Mouse (Mus musculus) hindbrain, embryonic 14.5 days (tissue): Measurements from ENCODE around the gene Ndufs6. TPM values are rescaled to one million over a fixed set of nuclear protein-coding genes. Genes with fewer than 3 reads are reported as not detected.

ENCODE experiments used
- ATAC-seq: fragments of 200-750 bp; cut with Nextera tagmentation; 2 replicates; pipeline ENCODE4 v1.8.0; 2017; ENCODE audit warnings: moderate number of reproducible peaks, mild to moderate bottlenecking, moderate TSS enrichment, moderate library complexity; ENCODE audit not compliant: low FRiP score
- DNase-seq: peaks from one replicate; pipeline ENCODE4 v3.0.0-alpha.2; 2015; ENCODE audit warnings: low spot score
- H3K27ac ChIP-seq: fragments of 300-500 bp; sonication (generic); 2 replicates; pipeline ENCODE4 v1.5.1; 2014; ENCODE audit warnings: mild to moderate bottlenecking, moderate library complexity
- H3K27me3 ChIP-seq: fragments of 300-500 bp; sonication (generic); 2 replicates; pipeline ENCODE4 v1.6.1; 2014; ENCODE audit warnings: mild to moderate bottlenecking, low read length, mixed read lengths; ENCODE audit not compliant: control insufficient read depth, insufficient read depth
- H3K36me3 ChIP-seq: fragments of 300-500 bp; sonication (generic); replicated peaks from 2 replicates; pipeline ENCODE4 v1.6.1; 2014; ENCODE audit not compliant: control insufficient read depth, insufficient read depth
- H3K4me1 ChIP-seq: fragments of 300-500 bp; sonication (generic); replicated peaks from 2 replicates; pipeline ENCODE4 v1.6.1; 2014; ENCODE audit warnings: antibody characterized with exemption, low read length, mixed read lengths; ENCODE audit not compliant: control insufficient read depth, insufficient read depth
- H3K4me2 ChIP-seq: fragments of 300-500 bp; sonication (generic); replicated peaks from 2 replicates; pipeline ENCODE4 v1.6.1; 2014; ENCODE audit warnings: mild to moderate bottlenecking, moderate library complexity
- H3K4me3 ChIP-seq: fragments of 300-500 bp; sonication (generic); replicated peaks from 2 replicates; pipeline ENCODE4 v1.5.1; 2014; ENCODE audit warnings: mild to moderate bottlenecking, low read length
- H3K9ac ChIP-seq: fragments of 300-500 bp; sonication (generic); 2 replicates; pipeline ENCODE4 v1.6.1; 2014
- H3K9me3 ChIP-seq: fragments of 300-500 bp; sonication (generic); 2 replicates; pipeline ENCODE4 v1.6.1; 2016; ENCODE audit warnings: low read length; ENCODE audit not compliant: control insufficient read depth
- WGBS: fragments of 180-500 bp; shearing (Covaris S2); extraction: QIAGEN DNeasy Blood & Tissue Kit; methylation state at CpG from one replicate; pipeline ENCODE4 v1.1.7; 2014; 5-methylcytosine and 5-hydroxymethylcytosine counted together
- polyA plus RNA-seq: library from polyadenylated mRNA; unstranded; fragments of >200 nt; fragmentation: Nextera tagmentation; extraction: Ambion mirVana; gene quantifications from 2 replicates; pipeline ENCODE4 v1.2.1, GENCODE M21; 2014

Gene Ndufs6
- polyA plus RNA-seq, 1 experiment from 2014 or later = 433 TPM

GRCm38 (mm10) chr13:73290206-73290605 lies 38.1 kb downstream of the Ndufs6 start:
- no peak overlapping the region for H3K9ac ChIP-seq
- 0 out of 2 replicates have a peak, but pooled peaks cover 3% of the 10 kb centered on the region for H3K9me3 ChIP-seq
- no peak overlapping the region for H3K4me3 ChIP-seq
- DNase-seq = no peak
- no peaks in the 10 kb centered on the region for H3K4me1 ChIP-seq
- ATAC-seq = no peak
- H3K27me3 ChIP-seq = no peaks in the 10 kb centered on the region
- WGBS = 96% methylated on average over 6 of the region's 6 CpGs
- no peak overlapping the region for H3K4me2 ChIP-seq
- H3K36me3 ChIP-seq = no peaks in the 10 kb centered on the region
- H3K27ac ChIP-seq = no peak overlapping the region

- Histone ChIP-seq H3K4me2 (no peak overlapping the region), H3K4me3 (no peak overlapping the region), H3K27me3 (no peaks in the 10 kb centered on the region), H3K27ac (no peak overlapping the region), H3K36me3 (no peaks in the 10 kb centered on the region), H3K9me3 (no peaks in the 10 kb centered on the region), H3K9ac (no peak overlapping the region), H3K4me1 (no peaks in the 10 kb centered on the region)
- DNase-seq (no peak), ATAC-seq (no peak)
- WGBS = 90% methylated on average over 1 of the region's 1 CpGs
These were observed 44.8 kb downstream of the Ndufs6 start for GRCm38 (mm10) chr13:73283534-73283933.

GRCm38 (mm10) chr13:73282407-73282806 lies 45.9 kb downstream of the Ndufs6 start:
- ATAC-seq = no peak
- 87% methylated on average over 2 of the region's 2 CpGs for WGBS

GRCm38 (mm10) chr13:73279196-73279595 lies 49.1 kb downstream of the Ndufs6 start:
- no peak overlapping the region for H3K9ac ChIP-seq
- no peak overlapping the region for H3K4me2 ChIP-seq
- DNase-seq = no peak
- 89% methylated on average over 1 of the region's 1 CpGs for WGBS
- no peaks in the 10 kb centered on the region for H3K36me3 ChIP-seq
- ATAC-seq = no peak
- peaks cover 7% of the 10 kb centered on the region for H3K27me3 ChIP-seq
- no peaks in the 10 kb centered on the region for H3K9me3 ChIP-seq
- H3K4me1 ChIP-seq = no peaks in the 10 kb centered on the region
- no peak overlapping the region for H3K4me3 ChIP-seq
- H3K27ac ChIP-seq = no peak overlapping the region

More at GRCm38 (mm10) chr13:73282407-73282806, 45.9 kb downstream of the Ndufs6 start:
- no peaks in the 10 kb centered on the region for H3K27me3 ChIP-seq
- H3K9ac ChIP-seq = no peak overlapping the region
- no peak overlapping the region for H3K4me2 ChIP-seq
- no peak for DNase-seq
- H3K36me3 ChIP-seq = no peaks in the 10 kb centered on the region
- H3K9me3 ChIP-seq = no peaks in the 10 kb centered on the region
- H3K27ac ChIP-seq = no peak overlapping the region
- H3K4me1 ChIP-seq = no peaks in the 10 kb centered on the region
- H3K4me3 ChIP-seq = no peak overlapping the region

- Histone ChIP-seq H3K9me3 (no peaks in the 10 kb centered on the region), H3K36me3 (no peaks in the 10 kb centered on the region), H3K9ac (no peak overlapping the region), H3K4me1 (no peaks in the 10 kb centered on the region), H3K27ac (no peak overlapping the region), H3K27me3 (peaks cover 21% of the 10 kb centered on the region), H3K4me2 (no peak overlapping the region), H3K4me3 (no peak overlapping the region)
- DNase-seq = no peak
- WGBS = 73% methylated on average over 1 of the region's 1 CpGs
- ATAC-seq = no peak
These were observed 50.5 kb downstream of the Ndufs6 start for GRCm38 (mm10) chr13:73277797-73278196.

- no peak overlapping the region for H3K4me2 ChIP-seq
- ATAC-seq (no peak), DNase-seq (no peak)
- H3K27me3 ChIP-seq = peaks cover 26% of the 10 kb centered on the region
- no peak overlapping the region for H3K9ac ChIP-seq
- H3K27ac ChIP-seq = no peak overlapping the region
- H3K4me3 ChIP-seq = no peak overlapping the region
- no peaks in the 10 kb centered on the region for H3K36me3 ChIP-seq
- H3K4me1 ChIP-seq = no peaks in the 10 kb centered on the region; the same call in 1 of the 2 replicates
- H3K9me3 ChIP-seq = no peaks in the 10 kb centered on the region
- 90% methylated on average over 6 of the region's 6 CpGs for WGBS
These were observed 51.0 kb downstream of the Ndufs6 start for GRCm38 (mm10) chr13:73277361-73277760.

- Histone ChIP-seq H3K4me2 (no peak overlapping the region), H3K4me1 (peaks cover 16% of the 10 kb centered on the region), H3K27ac (no peak overlapping the region), H3K9me3 (no peaks in the 10 kb centered on the region), H3K4me3 (no peak overlapping the region), H3K9ac (no peak overlapping the region), H3K36me3 (no peaks in the 10 kb centered on the region), H3K27me3 (peaks cover 62% of the 10 kb centered on the region)
- DNase-seq = no peak
- 31% methylated on average over 1 of the region's 1 CpGs for WGBS
- no peak for ATAC-seq
These were observed 54.8 kb downstream of the Ndufs6 start for GRCm38 (mm10) chr13:73273536-73273935.

- DNase-seq = no peak
- Histone ChIP-seq H3K27me3 (peaks cover 69% of the 10 kb centered on the region), H3K36me3 (no peaks in the 10 kb centered on the region), H3K9ac (no peak overlapping the region), H3K4me2 (no peak overlapping the region), H3K4me3 (no peak overlapping the region), H3K27ac (no peak overlapping the region), H3K9me3 (no peaks in the 10 kb centered on the region), H3K4me1 (peaks cover 16% of the 10 kb centered on the region)
- ATAC-seq = no peak
These were observed 55.5 kb downstream of the Ndufs6 start for GRCm38 (mm10) chr13:73272794-73273282.

- under 1% methylated on average over 53 of the region's 53 CpGs for WGBS
- Histone ChIP-seq H3K27ac (no peak overlapping the region), H3K4me1 (peaks cover 16% of the 10 kb centered on the region), H3K36me3 (no peaks in the 10 kb centered on the region), H3K4me2 (peak overlapping the region; percentile 53), H3K27me3 (peaks cover 82% of the 10 kb centered on the region), H3K9me3 (no peaks in the 10 kb centered on the region), H3K4me3 (peak overlapping the region; percentile 21), H3K9ac (peak overlapping the region; percentile 39; the same call in 1 of the 2 replicates)
- ATAC-seq (0 out of 2 replicates have a peak, but pooled peaks have one; percentile 38), DNase-seq (peak; percentile 51)
These were observed 56.8 kb downstream of the Ndufs6 start for GRCm38 (mm10) chr13:73271336-73272242.
